Mouse (Mus musculus) T-helper 17 cell (primary cell): ENCODE results near the gene Sema6d.

Experiments used
- in situ Hi-C, 2 experiments: fragments of 300-600 bp; cut with MboI, MseI; formaldehyde crosslinking; loops; 1 replicate in 1 of 2; 2 replicates in 1 of 2; pipeline ENCODE4 v1.15.1; 2025; ENCODE audit warnings: high pct_unique_total_duplicates in 2 of 2

Gene Sema6d

DNA sequence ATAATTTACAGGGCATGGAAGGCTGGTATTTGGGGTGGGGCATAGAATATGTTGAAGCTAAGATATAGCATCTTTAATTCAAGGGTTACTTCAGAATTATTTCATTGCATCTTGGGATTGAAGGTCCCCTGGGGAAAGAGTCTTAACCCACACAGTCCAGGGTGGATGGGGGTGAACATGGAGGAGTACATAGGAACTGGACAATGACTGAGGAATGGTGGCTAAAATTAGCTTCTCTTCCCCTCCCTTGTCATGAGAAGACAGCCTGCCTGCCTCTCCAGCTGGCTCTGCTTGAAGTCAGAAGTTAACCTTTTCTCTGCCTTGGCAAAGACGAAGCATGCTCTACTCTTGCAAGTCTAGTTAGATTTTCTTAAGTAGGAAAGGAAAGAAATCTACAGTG is 377.7 kb downstream of the Sema6d start:
- in situ Hi-C loops, result no loop called here

DNA sequence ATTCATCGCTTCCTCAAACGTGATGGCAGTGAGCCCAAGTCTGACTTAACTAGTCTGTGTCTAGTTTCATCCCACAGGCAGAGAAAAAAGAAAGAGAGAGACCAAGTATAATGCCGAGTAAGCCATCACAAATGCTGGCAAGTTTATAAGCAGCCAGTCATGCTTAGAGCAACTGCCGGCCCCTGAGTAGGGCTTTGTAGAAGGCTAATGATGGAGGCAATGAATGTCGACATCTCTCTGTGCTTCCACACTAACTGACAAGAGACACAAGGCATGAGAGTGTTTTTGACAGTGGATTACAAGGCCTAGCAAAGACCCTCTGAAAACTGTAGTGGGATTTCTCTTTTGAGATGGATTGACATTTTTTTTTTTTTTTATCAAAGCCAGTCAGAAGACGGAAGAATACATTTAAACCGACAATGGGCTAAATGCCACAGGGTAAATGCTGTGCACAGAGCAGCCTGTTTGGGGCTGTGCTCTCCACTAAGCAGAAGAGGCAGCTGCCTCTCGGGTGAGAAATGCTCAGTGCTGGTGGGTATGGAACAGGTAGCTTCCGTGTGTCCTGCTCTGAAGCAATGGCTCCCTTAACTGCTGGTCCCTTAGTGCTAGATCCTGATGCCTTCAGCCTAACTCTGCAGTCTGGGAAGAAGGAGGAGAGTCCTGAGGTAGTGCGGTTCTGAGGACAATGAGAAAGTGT is 380.7 kb downstream of the Sema6d start:
- in situ Hi-C loops, result no loop called here

DNA sequence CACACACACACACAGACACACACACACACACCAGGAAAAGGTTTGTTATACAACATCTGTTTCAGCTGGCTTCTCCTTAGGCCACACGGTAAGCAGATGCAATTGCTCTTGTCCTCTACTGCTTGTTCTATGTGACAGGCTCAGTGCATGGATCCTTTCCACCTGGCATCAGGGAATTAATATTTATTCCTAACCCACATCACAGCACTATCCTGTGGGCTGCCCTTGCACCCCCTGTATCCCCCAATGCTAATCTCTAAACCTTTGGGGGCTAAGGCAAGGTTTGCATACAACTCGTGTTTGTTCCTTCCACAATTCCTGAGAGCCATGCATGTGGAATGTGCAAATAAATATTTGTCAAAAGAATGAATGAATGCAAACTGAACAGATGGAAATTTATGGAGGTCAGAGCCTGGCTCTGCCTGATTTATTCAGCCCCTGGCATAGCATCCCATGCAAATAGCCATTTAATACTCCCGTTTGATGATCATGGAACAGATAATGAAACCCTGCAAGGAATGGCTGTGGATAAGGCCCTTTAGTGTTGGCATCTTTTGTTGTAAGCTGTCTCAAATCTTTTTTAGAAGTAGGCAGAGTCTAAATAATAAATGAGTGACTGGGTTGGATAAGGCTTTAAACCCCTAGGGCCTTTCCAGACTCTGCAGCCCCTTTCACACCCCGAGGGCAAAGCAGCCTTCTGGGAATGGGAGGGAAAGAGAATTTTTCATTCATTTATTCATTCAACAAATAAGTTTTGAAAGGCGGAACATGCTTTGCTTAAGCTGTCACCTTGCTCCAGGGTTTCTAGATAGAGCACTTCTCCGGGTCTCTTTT is 383.1 kb downstream of the Sema6d start:
- in situ Hi-C loops, result no loop called here

DNA sequence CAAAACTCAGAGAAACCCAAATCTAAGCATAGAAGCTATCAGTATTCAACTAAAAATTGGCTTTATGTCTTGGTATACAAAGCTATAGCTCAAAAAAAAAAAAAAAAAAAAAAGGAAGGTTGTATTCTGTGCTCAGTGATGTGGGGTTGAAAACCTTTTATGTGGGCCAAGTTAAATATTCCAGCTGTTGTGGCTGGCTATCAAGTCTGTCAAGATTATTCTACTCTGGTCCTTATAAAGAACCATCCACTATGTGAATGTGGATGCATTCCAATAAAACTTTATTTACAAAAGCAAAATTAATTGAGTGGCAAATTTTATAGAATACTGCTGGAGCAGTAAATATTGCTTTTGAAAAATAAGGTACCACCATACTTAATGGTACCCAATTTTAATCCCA is 388.1 kb downstream of the Sema6d start:
- in situ Hi-C loops, result no loop called here

DNA sequence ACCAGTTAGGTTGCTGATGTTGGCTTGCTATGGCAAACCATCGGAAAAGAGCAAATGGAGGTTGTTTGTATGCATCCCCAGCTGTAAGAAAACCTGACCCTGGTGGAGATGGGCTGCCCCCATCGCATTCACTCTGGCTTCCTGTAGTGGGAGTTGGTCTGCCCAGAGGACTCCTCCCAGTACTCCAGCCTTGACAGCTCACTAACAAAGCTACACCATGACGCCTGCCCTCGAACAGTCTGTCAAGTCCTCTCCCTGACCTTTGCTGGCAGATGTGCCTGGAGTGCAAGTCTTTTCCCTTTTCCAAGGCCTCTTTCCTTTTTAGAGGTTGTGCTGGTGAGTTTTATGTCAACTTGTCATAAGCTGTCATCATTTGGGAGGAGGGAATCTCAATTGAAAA is 388.8 kb downstream of the Sema6d start:
- in situ Hi-C loops, result no loop called here

DNA sequence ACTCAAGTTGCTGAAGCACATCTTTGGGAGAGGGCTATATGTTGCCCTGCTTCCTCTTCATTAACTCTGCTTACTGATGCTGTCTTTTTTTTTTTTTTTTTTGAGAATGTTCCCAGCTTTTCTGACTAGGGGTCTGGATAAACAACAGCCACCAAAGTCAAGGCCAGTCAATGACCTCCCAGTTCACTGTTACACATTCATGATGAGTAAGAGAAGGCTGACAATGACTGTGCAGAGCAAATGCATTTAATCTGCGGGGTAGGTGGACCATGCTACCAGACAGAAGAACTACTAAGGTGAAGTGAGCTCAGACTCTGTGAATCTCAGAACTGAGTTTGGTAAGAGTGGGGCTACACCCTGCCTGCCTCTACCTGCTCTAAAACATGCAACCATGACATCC is 396.0 kb downstream of the Sema6d start:
- in situ Hi-C loops, result loop anchor here (5.0 kb wide), 2 partner anchors 87 to 712 kb away; no protein-coding TSS in a partner anchor

DNA sequence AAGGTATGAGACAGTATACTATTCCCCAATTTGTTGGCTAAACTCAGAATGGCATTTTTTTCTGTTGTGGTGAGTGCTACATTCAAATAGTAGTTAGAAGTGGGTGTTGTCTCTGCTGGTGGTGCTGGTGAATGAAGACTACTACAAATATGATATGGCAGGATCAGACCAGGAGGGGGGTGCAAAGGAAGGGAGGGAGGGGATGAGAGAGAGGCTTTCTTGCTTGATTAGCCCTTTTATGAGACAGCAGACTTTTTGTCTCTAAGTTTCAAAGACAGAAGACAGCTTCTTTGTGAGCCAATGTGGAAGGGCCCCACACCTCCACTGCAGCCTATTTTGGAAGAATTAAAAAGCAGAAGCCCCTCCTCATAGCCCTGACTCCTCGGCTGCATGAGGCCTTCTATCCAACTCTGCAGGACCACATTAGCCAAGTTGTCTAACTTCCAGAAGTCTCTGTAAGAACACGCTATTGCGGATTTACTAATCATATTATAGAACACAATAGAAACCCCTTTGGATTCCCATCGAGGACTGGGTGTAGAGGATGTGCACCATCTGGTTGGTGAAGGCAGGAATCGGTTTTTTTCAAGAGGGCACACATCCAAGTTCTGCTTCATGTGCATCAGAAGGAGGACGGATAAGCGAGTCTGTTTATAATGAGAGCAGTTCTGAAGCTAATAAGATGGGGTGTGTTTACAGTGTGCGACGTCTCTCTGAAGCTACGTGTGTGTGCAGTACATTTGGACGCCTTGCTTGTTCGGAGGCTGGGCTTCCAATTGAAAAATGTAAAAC is 400.4 kb downstream of the Sema6d start:
- in situ Hi-C loops, result no loop called here

DNA sequence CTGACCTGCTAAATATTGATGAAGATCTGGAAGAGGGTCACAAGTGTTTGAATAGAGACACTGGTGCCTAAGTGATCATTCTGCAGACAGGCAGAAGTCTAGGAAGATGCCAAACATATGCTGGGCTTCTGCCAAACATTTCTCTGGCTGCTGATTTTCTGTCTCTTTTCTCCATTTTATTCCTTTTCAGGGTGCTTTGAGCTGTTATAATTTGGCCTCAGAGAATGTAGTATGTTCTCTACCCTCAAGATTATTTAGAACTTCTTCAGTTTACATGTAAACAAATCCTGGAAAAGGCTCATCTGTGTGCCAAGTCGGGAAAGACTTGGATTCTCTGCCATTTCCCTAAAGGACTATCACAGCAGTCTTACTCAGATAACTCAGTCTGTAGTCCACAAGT is 406.0 kb downstream of the Sema6d start:
- in situ Hi-C loops, result no loop called here

DNA sequence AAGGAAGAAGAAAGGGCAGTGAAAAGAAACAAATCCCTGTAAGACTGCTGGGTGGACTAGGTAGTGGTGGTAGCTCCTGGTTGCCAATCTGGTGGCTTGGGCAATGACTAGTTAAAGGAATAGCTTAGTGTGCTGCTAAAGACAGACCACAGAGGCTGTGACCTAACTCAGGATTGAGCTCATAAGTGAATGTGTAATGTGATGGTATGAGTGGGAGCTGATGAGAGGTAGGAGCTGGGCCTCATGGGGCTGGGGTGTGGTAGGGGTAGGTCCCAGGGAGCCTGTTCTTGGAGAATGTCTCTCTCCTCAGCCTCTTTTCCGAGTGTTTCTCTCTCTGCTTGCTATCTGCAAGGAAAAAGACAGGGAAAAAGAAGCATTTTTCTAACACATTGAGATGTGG is 409.9 kb downstream of the Sema6d start:
- in situ Hi-C loops, result no loop called here

DNA sequence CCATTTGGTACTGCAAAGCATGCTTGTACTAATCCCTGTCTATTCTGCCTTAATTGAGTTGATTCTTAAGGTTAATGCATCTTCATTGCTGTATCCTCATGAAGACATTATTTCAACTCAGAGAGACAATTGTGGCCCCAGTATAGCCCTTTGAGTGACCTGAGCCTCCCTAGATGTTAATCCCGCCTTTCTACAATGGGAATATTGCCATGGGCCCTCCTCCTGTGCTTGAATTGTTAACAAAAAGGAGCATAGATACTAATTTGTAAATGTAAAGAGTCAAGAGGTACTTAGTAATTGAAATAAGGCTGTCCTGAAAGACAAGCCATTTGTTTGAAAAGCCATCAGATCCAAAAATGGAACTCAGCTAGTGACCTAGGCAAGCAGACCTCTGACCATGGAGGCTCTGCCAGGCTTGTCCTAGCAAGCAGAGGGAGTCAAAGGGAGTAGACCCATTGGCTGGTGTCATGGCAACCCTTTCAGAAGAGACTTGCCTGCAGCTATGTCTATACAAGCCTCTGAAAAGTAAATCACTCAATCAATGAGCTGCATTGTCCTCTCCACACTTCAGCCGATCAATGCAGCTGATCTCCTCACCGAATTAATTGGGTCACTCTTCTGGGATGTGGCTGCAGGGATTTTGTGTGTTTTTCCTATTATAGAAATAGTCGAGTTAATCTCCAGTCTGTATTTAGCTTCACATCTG is 416.2 kb downstream of the Sema6d start:
- in situ Hi-C loops, result no loop called here

DNA sequence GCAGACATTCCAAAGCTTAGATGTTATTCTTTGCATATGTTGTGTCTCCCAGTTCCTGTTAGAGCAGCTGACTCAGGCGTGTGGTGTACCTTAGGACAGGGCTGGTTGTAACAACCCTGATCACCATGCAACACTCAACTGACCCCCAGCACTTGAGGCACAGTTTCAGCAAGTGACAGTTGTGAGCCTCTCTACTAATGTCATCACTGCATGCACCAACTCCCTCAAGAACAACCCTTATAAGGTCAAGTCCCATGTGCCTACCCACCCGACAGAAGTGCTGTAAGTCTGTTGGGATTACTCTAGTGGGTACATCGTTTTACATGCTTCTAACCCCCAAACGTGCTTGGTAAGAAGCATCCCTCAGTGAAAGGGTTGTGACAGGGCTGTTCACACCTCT is 418.0 kb downstream of the Sema6d start:
- in situ Hi-C loops, result no loop called here

DNA sequence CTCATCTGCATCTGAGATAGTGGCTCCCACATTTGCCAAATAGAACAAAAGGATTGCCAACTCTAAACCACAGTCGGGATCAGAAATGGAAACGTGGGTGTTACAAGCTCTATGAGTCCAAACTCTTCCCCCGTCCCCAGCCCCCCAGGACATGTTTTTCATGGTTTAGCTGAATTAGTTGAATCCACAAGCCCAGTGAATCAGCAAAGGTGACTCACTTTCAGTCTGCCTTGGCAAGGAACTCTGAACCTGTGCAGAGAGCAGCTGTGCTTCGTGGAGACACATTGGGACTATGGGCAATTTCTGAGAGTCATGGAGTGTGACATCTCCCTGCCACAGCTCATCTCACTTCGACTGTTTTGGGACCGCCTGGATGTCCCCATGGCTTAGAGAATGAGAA is 419.7 kb downstream of the Sema6d start:
- in situ Hi-C loops, result no loop called here

DNA sequence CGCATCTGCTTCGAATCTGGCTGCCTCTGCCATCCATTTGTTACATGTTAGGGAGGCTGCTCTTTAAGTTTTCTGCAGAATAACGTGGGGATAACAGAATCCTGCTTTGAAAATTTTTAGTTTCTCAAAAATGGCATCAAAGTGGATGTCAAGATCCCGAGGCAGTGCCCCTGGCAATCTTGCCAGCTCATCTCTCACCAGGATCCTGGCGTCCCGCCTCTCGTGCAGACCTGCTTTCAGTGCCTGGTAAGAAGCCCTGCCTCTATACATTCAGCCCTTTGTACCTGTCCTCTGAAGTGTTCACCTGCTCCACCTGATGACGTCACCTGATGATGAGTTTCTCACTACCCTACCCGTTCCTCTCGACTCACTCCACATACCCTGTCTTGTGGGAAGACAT is 422.1 kb downstream of the Sema6d start:
- in situ Hi-C loops, result no loop called here

DNA sequence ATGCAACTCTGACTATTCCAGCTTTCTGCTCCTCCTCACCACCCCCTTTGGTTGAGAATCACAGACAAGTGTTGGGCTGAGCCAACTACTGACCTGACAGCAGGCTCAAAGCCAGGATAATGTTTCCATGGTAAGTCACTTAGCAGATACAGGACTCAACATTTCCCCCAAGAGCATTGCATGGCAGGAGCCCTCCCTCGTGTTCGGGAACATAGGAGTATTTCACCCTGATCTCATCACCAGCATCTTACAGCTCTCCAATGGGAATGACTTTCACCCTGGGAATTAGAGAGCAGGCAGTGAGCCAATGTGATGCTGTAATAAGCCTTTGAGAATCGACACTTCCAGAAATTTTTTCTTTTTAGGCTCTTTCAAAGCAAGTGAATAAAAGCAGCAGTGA is 432.7 kb downstream of the Sema6d start:
- in situ Hi-C loops, result loop anchor here in 1 of 2 experiments (5.0 kb wide), 1 partner anchor 660 kb away; no protein-coding TSS in a partner anchor

DNA sequence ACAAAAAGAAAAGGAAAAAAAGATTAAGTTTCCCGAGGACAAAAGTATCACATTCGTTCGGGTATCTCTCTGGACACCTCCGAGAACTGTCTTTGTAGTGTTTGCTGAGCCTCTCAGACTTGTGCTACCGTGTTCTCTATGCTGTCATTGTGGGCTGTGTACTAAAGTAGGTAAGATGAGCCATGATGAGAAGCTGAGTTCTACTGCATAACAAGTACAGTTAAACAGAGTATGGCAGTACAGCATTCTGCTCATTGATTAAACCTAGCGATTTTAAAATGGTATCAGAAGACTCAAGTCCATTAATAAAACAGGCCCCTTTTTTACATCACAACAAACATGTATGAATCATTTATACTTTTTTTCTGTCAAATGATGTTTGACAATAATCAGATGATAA is 433.9 kb downstream of the Sema6d start:
- in situ Hi-C loops, result loop anchor here in 1 of 2 experiments (5.0 kb wide), 1 partner anchor 659 kb away; no protein-coding TSS in a partner anchor

DNA sequence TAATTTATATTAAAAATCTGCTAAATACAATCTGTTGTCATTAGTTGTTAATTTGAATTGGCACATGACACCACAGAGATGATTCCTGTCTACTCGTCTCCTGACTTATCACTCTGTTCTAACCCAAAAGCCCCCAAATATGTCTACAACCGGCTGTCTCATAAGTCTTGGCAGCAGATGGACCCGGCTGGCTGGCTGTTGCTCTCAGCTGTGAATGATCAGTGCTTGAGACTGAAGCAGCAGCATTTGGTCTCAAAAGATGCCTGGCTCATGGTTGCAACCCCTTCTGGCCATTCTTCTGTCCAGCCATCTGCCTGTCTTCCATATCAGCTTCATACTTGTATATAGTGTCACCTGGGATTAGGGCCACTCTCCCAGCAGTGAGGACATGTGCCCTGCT is 434.4 kb downstream of the Sema6d start:
- in situ Hi-C loops, result loop anchor here in 1 of 2 experiments (5.0 kb wide), 1 partner anchor 658 kb away; no protein-coding TSS in a partner anchor

DNA sequence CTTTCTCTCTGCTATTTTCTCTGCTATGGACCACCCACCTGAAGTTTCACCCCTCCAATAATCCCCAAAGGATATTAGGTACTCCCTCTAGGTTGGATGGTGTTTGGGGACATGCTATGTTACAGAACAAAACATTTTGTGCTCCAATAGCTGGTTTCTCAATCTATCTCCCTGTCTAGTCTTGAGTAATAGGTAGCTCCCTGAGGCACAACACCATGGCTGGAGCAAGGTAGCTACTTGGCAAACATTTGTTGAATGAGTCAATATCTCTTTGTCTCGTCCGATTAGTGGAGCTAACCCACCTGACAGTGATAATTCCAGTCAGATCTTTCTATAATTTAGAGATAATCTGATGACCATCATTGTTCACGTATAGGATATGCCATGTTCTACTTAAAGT is 437.9 kb downstream of the Sema6d start:
- in situ Hi-C loops, result no loop called here

DNA sequence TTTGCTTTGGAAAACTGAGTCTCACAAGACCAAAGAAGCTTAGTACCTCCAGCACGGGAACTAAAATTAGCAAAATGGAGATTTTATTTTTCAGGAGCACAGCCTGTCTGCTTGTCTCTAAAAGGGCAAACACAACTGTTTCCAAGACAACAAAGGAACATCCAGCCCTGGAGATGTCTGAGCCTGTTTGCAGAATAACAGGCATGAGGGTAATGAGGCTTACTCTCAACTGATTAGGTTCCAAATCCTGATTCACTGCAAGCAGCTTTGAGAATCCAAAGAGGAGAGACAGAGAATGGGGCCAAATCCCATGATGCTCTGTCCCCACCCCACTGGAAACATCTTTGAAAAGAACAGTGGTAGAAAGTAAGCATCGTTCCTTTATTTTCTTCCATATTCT is 440.7 kb downstream of the Sema6d start:
- in situ Hi-C loops, result no loop called here

DNA sequence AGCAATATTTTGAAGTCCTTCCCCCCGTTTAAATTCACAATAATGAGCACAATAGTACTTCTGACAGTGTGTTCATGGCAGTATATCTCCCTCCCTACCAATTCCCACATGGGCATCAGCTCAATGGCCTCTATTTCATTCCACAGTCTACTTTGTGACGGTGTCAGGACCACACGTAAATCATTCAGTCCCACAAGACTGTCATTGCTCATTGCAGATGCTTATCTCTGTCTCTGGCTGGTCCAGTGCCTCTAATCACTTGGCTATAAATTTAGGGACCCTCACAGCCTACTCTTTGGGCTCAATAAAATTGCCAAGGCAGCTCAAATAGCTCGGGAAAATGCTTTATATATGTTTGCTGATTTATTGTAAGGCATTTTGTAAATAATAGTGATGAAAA is 441.3 kb downstream of the Sema6d start:
- in situ Hi-C loops, result no loop called here

DNA sequence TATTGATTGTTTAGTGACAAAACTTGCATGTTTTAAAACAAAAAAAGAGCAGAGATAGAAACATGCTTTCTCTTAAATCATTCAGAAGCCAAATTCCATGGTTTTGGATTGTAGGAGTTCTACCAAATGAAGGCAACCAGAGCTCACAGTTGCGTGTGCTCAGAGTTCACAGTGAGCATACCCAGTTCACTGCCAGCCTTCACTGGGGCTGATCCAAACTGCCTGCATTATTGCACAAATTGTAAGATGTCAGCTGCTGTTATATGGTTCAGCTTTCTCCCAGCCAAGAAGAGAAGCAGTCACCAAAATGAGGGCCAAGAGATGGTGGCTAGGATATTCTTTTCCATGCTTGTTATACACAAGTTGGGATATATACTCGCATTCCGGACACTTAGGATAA is 443.1 kb downstream of the Sema6d start:
- in situ Hi-C loops, result no loop called here

DNA sequence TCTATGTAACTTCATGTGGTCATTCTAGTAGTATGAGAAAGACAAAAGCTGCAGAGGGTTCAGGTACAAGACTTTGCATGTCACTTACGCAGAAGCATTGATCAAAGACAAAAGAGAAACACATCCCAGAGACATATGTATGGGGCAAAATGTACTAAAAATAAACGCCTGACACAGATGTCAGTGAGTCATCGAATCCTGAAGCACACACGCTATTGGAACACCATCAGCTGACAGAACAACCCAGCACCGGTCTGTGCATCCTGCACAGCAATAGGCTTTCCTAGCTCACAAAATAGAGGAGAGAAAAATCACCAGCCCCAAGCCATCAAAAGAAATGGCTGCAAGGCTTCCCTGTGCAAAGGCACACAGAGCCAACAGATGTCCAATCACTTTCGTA is 443.8 kb downstream of the Sema6d start:
- in situ Hi-C loops, result no loop called here
